Mouse (Mus musculus): ENCODE measurements around the gene Lrp8. TPM values are rescaled to one million over a fixed set of nuclear protein-coding genes. Genes with fewer than 3 reads are reported as not detected.

Gene Lrp8
- total and polyA plus RNA-seq, 2 experiments from 2014 or later: 38.3 to 90.2 TPM

DNA sequence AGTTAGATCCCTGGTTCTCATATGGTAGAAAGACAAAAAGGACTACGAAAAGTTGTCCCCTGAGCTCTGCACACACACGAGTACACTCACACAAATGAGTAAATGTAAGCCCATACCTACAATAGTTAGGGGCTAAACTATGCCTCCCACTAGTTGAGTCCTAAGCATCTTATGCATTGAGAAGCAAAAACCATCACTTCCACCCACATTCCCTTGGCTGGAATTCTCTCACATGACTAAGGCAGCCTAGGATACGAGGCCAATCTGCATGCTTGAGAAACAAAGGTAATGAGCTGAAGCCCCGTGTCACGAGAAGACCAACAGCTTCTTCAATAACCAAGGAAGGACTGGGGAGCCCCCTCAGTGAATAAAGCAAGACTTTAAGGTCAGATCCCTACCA lies 35.9 kb upstream of the Lrp8 start:
- ATAC-seq (no peak), DNase-seq (no peak)
- WGBS: 37% methylated on average over 5 of the region's 5 CpGs
- Histone ChIP-seq H3K4me1 (ENCODE audit: insufficient read depth) (no peaks in the 10 kb centered on the region), H3K9ac (no peak overlapping the region), H3K36me3 (ENCODE audit: insufficient read depth) (no peaks in the 10 kb centered on the region), H3K27me3 (ENCODE audit: insufficient read depth, low read length) (no peaks in the 10 kb centered on the region), H3K9me3 (ENCODE audit: low read length) (no peaks in the 10 kb centered on the region), H3K4me3 (ENCODE audit: low read depth, low read length) (no peak overlapping the region), H3K4me2 (ENCODE audit: low read depth) (no peak overlapping the region), H3K27ac (ENCODE audit: low read depth, low read length) (no peak overlapping the region)
- TF ChIP-seq CTCF (IDR thresholded peaks at IDR 0.05; ENCODE audit: low read depth): no peak

DNA sequence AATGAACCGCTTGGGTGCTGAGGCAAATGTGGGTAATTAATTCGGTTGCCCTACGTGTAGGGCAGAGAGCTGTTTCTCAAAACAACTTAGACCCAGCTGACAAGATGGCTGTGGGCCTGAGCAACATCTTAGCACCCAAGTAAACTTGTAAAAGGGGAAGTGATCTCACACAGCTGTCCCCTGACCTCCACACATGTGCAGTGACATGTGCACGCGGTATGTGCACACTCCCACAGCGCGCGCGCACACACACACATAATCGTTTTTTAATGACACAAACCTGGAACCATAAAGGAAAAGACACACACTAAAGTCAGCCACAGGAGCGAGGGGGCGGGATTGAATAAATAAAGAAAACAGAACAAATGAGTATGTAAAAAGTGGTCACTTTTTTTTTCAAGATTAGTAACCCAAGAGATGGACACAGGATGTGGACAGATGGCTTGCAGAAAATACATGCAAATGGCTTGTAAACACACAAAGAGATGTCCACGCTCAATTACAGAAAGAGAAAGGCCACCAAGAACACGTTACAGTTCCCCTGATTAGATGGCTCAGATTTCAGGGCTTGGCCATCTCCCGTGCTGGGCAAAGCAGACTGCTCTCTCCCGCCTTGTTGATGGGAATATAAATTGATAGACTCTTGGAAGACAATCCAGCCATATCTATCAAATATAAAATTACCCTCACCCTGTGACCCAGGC lies 29.8 kb upstream of the Lrp8 start:
- Histone ChIP-seq H3K4me3 (ENCODE audit: low read depth, low read length) (no peak overlapping the region), H3K36me3 (ENCODE audit: insufficient read depth) (no peaks in the 10 kb centered on the region), H3K4me1 (ENCODE audit: insufficient read depth) (peaks cover 8% of the 10 kb centered on the region; the same call in 1 of the 2 replicates), H3K27ac (ENCODE audit: low read depth, low read length) (no peak overlapping the region), H3K27me3 (ENCODE audit: insufficient read depth, low read length) (no peaks in the 10 kb centered on the region), H3K9ac (no peak overlapping the region), H3K4me2 (ENCODE audit: low read depth) (no peak overlapping the region), H3K9me3 (ENCODE audit: low read length) (no peaks in the 10 kb centered on the region)
- DNase-seq: no peak
- no peak for ATAC-seq
- no peak for TF ChIP-seq CTCF (IDR thresholded peaks at IDR 0.05; ENCODE audit: low read depth)
- 58% methylated on average over 16 of the region's 16 CpGs for WGBS

DNA sequence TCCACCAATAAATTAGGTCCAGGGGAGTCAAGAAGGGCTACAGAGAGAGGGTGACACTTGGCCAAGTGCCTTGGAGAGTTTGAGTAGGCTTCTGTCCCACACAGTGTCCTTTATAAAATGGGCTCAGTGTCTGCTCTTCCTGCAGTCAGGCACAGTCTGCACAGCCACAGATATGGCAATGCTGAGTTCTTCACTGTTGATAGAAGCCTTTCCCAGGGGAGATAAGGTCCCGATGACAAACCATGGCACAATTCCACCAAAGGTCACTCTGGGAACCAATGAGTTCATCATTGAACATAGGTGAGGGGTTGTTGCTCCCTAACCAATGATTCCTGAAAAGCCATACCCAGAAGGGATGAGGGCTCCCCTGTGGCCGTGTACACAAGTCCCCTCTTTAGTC lies 27.2 kb upstream of the Lrp8 start:
- 79% methylated on average over 2 of the region's 2 CpGs for WGBS
- Histone ChIP-seq H3K27me3 (ENCODE audit: insufficient read depth, low read length) (no peaks in the 10 kb centered on the region), H3K4me2 (ENCODE audit: low read depth) (no peak overlapping the region), H3K4me3 (ENCODE audit: low read depth, low read length) (no peak overlapping the region), H3K36me3 (ENCODE audit: insufficient read depth) (no peaks in the 10 kb centered on the region), H3K9me3 (ENCODE audit: low read length) (no peaks in the 10 kb centered on the region), H3K9ac (no peak overlapping the region), H3K27ac (ENCODE audit: low read depth, low read length) (no peak overlapping the region), H3K4me1 (ENCODE audit: insufficient read depth) (peaks cover 8% of the 10 kb centered on the region; the same call in 1 of the 2 replicates)
- TF ChIP-seq CTCF (IDR thresholded peaks at IDR 0.05; ENCODE audit: low read depth): no peak
- DNase-seq (no peak), ATAC-seq (no peak)

DNA sequence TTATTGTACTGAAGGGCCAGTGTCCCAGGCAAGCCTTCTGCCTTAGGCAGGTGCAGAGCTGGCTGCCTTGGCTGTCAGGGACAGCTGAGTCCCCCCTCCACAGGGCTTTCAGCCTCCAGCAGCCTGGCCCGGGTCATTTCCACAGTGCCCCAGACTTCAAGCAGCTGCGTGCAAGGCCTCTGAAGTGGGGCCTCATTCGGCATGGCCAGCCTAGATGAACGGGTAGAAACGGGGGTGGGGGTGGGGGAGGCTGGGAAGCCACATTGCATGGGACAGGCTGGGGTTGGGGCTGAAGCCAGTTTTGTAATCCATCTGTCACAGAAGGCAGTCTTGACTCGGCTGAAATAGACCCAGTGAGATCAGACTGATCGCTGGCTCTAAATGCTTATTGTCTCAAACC lies 26.4 kb upstream of the Lrp8 start:
- Histone ChIP-seq H3K9ac (no peak overlapping the region), H3K4me3 (ENCODE audit: low read depth, low read length) (no peak overlapping the region), H3K27me3 (ENCODE audit: insufficient read depth, low read length) (no peaks in the 10 kb centered on the region), H3K4me2 (ENCODE audit: low read depth) (no peak overlapping the region), H3K9me3 (ENCODE audit: low read length) (no peaks in the 10 kb centered on the region), H3K27ac (ENCODE audit: low read depth, low read length) (no peak overlapping the region), H3K36me3 (ENCODE audit: insufficient read depth) (no peaks in the 10 kb centered on the region), H3K4me1 (ENCODE audit: insufficient read depth) (peaks cover 8% of the 10 kb centered on the region; the same call in 1 of the 2 replicates)
- 14% methylated on average over 7 of the region's 7 CpGs for WGBS
- TF ChIP-seq CTCF (IDR thresholded peaks at IDR 0.05; ENCODE audit: low read depth): no peak
- DNase-seq: no peak
- ATAC-seq: peak; percentile 53

DNA sequence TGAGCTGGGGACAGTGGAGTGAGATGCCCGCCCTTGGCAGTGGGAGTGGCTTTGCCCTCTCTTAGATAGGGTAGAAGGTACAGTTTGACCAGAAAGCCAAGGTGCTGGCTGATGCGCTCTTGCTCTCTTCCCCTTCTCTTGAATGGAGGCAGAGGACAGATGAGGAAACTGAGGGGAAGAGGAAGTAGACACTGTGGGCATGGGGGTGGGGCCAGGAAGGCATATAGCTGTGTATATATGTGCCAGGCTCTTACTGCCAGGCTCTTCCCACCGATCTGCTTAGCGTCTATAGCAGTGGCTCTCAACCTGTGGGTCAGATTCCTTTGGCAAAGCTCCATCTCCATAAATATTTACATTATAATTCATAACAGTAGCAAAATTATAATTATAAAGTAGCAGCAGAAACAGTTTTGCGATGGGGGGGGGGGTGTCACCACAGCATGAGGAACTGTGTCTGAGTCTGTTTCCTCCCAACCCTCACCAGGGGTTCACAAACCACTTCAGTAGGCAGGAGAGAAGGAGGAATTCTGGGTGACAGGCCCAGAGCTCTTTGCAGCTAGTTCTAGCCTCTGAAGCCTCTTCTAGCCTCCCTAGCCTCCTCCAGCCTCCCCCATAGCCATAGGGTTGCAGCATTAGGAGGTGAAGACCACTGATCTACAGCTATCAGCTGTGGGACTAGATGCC lies 24.9 kb upstream of the Lrp8 start:
- no peak for ATAC-seq
- DNase-seq: no peak
- no peak for TF ChIP-seq CTCF (IDR thresholded peaks at IDR 0.05; ENCODE audit: low read depth)
- Histone ChIP-seq H3K27me3 (ENCODE audit: insufficient read depth, low read length) (no peaks in the 10 kb centered on the region), H3K4me1 (ENCODE audit: insufficient read depth) (peaks cover 8% of the 10 kb centered on the region; the same call in 1 of the 2 replicates), H3K4me2 (ENCODE audit: low read depth) (no peak overlapping the region), H3K9ac (no peak overlapping the region), H3K9me3 (ENCODE audit: low read length) (no peaks in the 10 kb centered on the region), H3K4me3 (ENCODE audit: low read depth, low read length) (no peak overlapping the region), H3K27ac (ENCODE audit: low read depth, low read length) (no peak overlapping the region), H3K36me3 (ENCODE audit: insufficient read depth) (no peaks in the 10 kb centered on the region)
- 82% methylated on average over 5 of the region's 5 CpGs for WGBS

DNA sequence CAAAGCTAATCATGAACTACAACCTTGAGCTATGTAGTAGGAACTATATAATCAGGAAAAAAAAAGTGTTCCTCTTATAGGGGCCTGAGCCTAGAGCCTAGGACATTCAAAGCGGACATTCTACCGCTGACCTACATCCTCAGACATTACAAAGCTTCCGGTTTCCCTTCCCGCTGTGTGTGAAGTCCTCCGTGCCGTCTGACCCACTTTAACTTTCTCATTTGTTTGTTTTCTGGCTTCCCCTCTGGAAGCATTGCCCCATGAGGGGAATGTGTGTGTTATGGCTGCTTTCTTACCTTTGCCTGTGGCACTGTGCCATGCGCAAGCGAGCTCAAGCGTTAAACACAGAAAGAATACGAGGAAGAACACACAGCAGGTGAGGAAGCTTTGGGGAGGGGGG lies 18.5 kb upstream of the Lrp8 start:
- no peaks in the 10 kb centered on the region for H3K27me3 ChIP-seq (ENCODE audit: insufficient read depth, low read length)
- no peak overlapping the region for H3K4me2 ChIP-seq (ENCODE audit: low read depth)
- H3K4me1 ChIP-seq (ENCODE audit: insufficient read depth): no peaks in the 10 kb centered on the region
- DNase-seq: no peak
- no peaks in the 10 kb centered on the region for H3K36me3 ChIP-seq (ENCODE audit: insufficient read depth)
- H3K9ac ChIP-seq: no peak overlapping the region
- H3K9me3 ChIP-seq (ENCODE audit: low read length): no peaks in the 10 kb centered on the region
- no peak overlapping the region for H3K4me3 ChIP-seq (ENCODE audit: low read depth, low read length)
- no peak for TF ChIP-seq CTCF (IDR thresholded peaks at IDR 0.05; ENCODE audit: low read depth)
- 57% methylated on average over 10 of the region's 10 CpGs for WGBS
- no peak overlapping the region for H3K27ac ChIP-seq (ENCODE audit: low read depth, low read length)
- no peak for ATAC-seq

DNA sequence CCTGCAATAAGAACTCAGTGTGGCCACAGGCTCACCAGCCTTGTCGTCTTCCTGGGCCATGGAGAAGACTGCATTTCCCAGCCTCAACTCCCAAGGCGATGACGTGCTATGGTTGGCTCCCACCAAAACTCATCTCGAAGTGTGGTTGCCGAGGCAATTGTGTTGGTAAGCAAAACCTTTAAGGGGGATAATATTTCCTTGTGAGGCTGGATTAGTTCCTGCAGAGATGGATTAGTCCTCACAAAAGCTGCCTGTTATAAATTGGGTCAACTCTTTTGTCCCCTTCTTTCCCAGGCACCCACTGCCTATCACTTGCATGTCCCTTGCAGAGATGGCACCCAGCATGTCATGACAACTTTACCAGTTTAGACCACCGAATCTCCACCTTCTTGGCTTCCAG lies 13.2 kb upstream of the Lrp8 start:
- WGBS: 69% methylated on average over 6 of the region's 6 CpGs
- Histone ChIP-seq H3K27me3 (ENCODE audit: insufficient read depth, low read length) (no peaks in the 10 kb centered on the region), H3K4me1 (ENCODE audit: insufficient read depth) (no peaks in the 10 kb centered on the region), H3K36me3 (ENCODE audit: insufficient read depth) (no peaks in the 10 kb centered on the region), H3K9ac (no peak overlapping the region), H3K4me2 (ENCODE audit: low read depth) (no peak overlapping the region), H3K4me3 (ENCODE audit: low read depth, low read length) (no peak overlapping the region), H3K9me3 (ENCODE audit: low read length) (no peaks in the 10 kb centered on the region), H3K27ac (ENCODE audit: low read depth, low read length) (no peak overlapping the region)
- DNase-seq (no peak), ATAC-seq (no peak)
- TF ChIP-seq CTCF (IDR thresholded peaks at IDR 0.05; ENCODE audit: low read depth): no peak
